Mouse (Mus musculus) erythroblast, embryonic 14.5 days (primary cell): ENCODE measurements around the gene Nrl.

Experiments
- GATA1 ChIP-seq: IDR thresholded peaks from 2 replicates; pipeline ENCODE4 v1.6.1; 2012; ENCODE audit warnings: low read length, inconsistent platforms, mixed read lengths
- TAL1 ChIP-seq: IDR thresholded peaks from 3 replicates; pipeline ENCODE4 v1.6.1; 2012; ENCODE audit warnings: low read length, inconsistent platforms, mixed read lengths

DNA sequence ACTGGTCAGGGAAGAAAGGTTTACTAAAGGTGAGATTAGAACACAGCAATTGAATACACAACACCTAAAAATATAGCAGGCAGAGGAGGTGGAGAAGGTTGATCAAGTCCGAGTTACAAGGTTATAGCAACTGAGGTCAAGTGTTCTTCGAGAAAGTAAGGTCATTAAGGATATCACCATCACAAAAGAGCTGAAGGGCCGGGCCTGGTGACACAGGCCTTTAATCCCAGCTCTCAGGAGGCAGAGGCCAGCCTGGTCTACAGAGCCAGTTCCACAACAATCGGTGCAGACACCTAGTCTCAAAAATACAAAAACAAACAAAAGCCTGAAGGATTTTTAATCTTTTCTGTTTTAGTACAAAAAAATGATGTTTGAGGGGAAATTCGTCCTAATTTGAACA, 26.6 kb upstream of the Nrl start:
- TF ChIP-seq TAL1 = no peak
- TF ChIP-seq GATA1 = no peak
